Mouse (Mus musculus) ES-Bruce4 (cell line): ENCODE data around the gene Ndufa11.

Source experiments
- CTCF ChIP-seq: IDR thresholded peaks from one replicate; pipeline ENCODE4 v1.8.1; 2011; ENCODE audit warnings: low read depth, low read length
- EP300 ChIP-seq: IDR thresholded peaks from 2 replicates; pipeline ENCODE4 v1.6.1; 2011; ENCODE audit warnings: low read depth, low read length; ENCODE audit not compliant: insufficient read depth

DNA sequence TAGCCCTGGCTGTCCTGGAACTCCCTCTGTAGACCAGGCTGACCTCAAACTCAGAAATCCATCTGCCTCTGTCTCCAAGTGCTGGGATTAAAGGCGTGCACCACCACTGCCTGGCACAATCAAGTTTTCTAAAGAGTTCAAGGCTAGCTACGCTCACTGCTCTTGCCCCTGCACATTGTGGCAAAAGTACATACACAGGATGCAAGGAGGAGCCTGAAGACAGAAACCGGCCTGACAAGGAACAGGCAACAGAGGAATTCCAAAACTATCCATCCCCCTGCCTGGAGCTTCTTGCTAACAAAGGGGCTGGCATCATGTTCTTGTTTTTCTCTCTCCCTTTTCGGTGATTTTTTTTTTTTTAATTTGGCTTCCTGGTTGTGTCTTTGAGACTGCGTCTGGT lies 26.6 kb downstream of the Ndufa11 start:
- no peak for TF ChIP-seq CTCF
- no peak for TF ChIP-seq EP300
